In the genomic region with DNA sequence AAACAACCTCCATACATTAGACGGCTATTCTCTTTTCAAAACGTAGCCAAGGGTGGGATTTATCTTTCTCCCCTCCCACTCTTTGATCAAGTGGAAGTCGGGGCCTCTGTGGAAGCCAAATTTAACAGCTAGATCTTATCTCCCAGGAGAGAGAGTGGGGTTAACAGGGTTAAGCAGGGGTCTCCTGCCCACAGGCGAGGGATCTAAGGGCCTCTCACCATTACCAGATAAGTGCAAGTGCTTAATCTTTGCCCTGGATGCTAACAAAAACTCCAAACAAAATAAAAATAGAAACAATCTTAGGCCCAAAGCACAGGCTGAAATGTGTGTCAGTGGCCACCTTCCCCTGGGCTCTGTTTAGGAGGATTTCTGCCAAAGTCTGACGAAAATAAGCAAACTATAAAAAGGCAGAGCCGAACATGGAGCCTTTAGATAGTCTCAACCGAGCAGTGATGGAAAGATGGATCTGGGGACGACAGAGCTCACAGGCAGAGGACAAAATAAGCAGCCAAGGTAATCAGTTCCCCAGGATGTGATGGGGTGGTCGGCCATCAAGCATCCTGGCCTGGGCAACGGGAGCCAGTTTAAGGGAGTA, we compare ENCODE assay signal across 12 mouse cellular contexts.
DNase-seq lines count a peak whose midpoint lies in the region; ATAC-seq lines count a peak whose summit lies in the region.
"Had no signal": no experiment of that assay in that cellular context is flagged by ENCODE, and none has a peak within 500 bp of the region (broad histone marks: within the 10 kb centered on the region; RNA-seq: fewer than 3 reads in every experiment).

No protein-coding gene starts in this region.

- no peaks in the 10 kb centered on the region for H3K36me3 ChIP-seq in hindbrain, embryonic 10.5 days
- no peaks in the 10 kb centered on the region for H3K36me3 ChIP-seq in hindbrain, embryonic 11.5 days (ENCODE audit: control insufficient read depth, insufficient read depth, low read length)
- no peaks in the 10 kb centered on the region for H3K36me3 ChIP-seq in lung, embryonic 16.5 days (ENCODE audit: control insufficient read depth, insufficient read depth, low read length)
- no peaks in the 10 kb centered on the region for H3K36me3 ChIP-seq in heart, embryonic 11.5 days (ENCODE audit: control insufficient read depth, insufficient read depth, low read length)
- H3K36me3 ChIP-seq in stomach, embryonic 15.5 days = no peaks in the 10 kb centered on the region

- no peak overlapping the region for H3K4me2 ChIP-seq in hindbrain, embryonic 11.5 days (replicated peaks; ENCODE audit: low read depth, low read length)
- H3K4me2 ChIP-seq in lung, embryonic 16.5 days (ENCODE audit: low read depth, low read length) = no peak overlapping the region
- H3K4me2 ChIP-seq in heart, embryonic 11.5 days = peak overlapping the region; percentile 50
- H3K4me2 ChIP-seq in stomach, embryonic 15.5 days = no peak overlapping the region

- H3K9me3 ChIP-seq in hindbrain, embryonic 10.5 days = no peaks in the 10 kb centered on the region
- no peaks in the 10 kb centered on the region for H3K9me3 ChIP-seq in hindbrain, embryonic 11.5 days (ENCODE audit: control insufficient read depth, low read length)
- H3K9me3 ChIP-seq in lung, embryonic 16.5 days (ENCODE audit: control insufficient read depth, low read length) = no peaks in the 10 kb centered on the region
- H3K9me3 ChIP-seq in heart, embryonic 11.5 days (replicated peaks; ENCODE audit: control insufficient read depth, low read length) = no peaks in the 10 kb centered on the region
- H3K9me3 ChIP-seq in stomach, embryonic 15.5 days = no peaks in the 10 kb centered on the region

- H3K4me3 ChIP-seq in hindbrain, embryonic 10.5 days = no peak overlapping the region
- no peak overlapping the region for H3K4me3 ChIP-seq in hindbrain, embryonic 11.5 days (ENCODE audit: low read depth, low read length)
- no peak overlapping the region for H3K4me3 ChIP-seq in lung, embryonic 16.5 days (ENCODE audit: low read length)
- no peak overlapping the region for H3K4me3 ChIP-seq in heart, embryonic 11.5 days (ENCODE audit: low read depth, low read length)
- H3K4me3 ChIP-seq in stomach, embryonic 15.5 days (replicated peaks) = no peak overlapping the region

- no peak for DNase-seq in hindbrain, embryonic 10.5 days (ENCODE audit: low spot score)
- DNase-seq in hindbrain, embryonic 11.5 days (ENCODE audit: low spot score) = no peak
- no peak for DNase-seq in lung, postnatal 36 days
- no peak for DNase-seq in urinary bladder, postnatal 36 days (ENCODE audit: low spot score in 2 of 2)
- no peak for DNase-seq in gastrocnemius, adult 8-10 months (ENCODE audit: low spot score in 2 of 2)
- DNase-seq: adrenal gland, adult 8-10 months; left cerebral cortex, postnatal 4 days had no signal

- peaks cover 22% of the 10 kb centered on the region for H3K4me1 ChIP-seq in hindbrain, embryonic 10.5 days (replicated peaks)
- H3K4me1 ChIP-seq in hindbrain, embryonic 11.5 days (replicated peaks; ENCODE audit: control insufficient read depth, insufficient read depth, low read length) = no peaks in the 10 kb centered on the region
- peaks cover 43% of the 10 kb centered on the region for H3K4me1 ChIP-seq in lung, embryonic 16.5 days (replicated peaks; ENCODE audit: control insufficient read depth, insufficient read depth, low read length)
- peaks cover 50% of the 10 kb centered on the region for H3K4me1 ChIP-seq in heart, embryonic 11.5 days (ENCODE audit: control insufficient read depth, insufficient read depth, low read length)
- H3K4me1 ChIP-seq in stomach, embryonic 15.5 days = peaks cover 49% of the 10 kb centered on the region

- H3K9ac ChIP-seq in hindbrain, embryonic 11.5 days (ENCODE audit: low read depth, low read length) = no peak overlapping the region
- H3K9ac ChIP-seq in lung, embryonic 16.5 days (ENCODE audit: low read length) = no peak overlapping the region
- H3K9ac ChIP-seq in heart, embryonic 11.5 days (ENCODE audit: low read depth, low read length) = no peak overlapping the region; the same call in 1 of the 2 replicates
- H3K9ac ChIP-seq in stomach, embryonic 15.5 days = no peak overlapping the region

- 0 out of 2 replicates have a peak overlapping the region, but pooled peaks have one; percentile 0 for H3K27ac ChIP-seq in hindbrain, embryonic 10.5 days
- H3K27ac ChIP-seq in hindbrain, embryonic 11.5 days (ENCODE audit: low read depth, low read length) = no peak overlapping the region
- H3K27ac ChIP-seq in lung, embryonic 16.5 days (ENCODE audit: low read length) = peak overlapping the region; percentile 50
- peak overlapping the region; percentile 52 for H3K27ac ChIP-seq in heart, embryonic 11.5 days (ENCODE audit: low read depth, low read length)
- peak overlapping the region; percentile 55 for H3K27ac ChIP-seq in stomach, embryonic 15.5 days

- 57% methylated on average over 10 of the region's 10 CpGs for WGBS in hindbrain, embryonic 10.5 days
- WGBS in hindbrain, embryonic 11.5 days = 62% methylated on average over 10 of the region's 10 CpGs
- WGBS in lung, embryonic 16.5 days = 19% methylated on average over 10 of the region's 10 CpGs
- WGBS in heart, embryonic 11.5 days (ENCODE audit: insufficient replicate concordance) = 9% methylated on average over 10 of the region's 10 CpGs
- WGBS in stomach, embryonic 15.5 days = 22% methylated on average over 10 of the region's 10 CpGs

- H3K27me3 ChIP-seq in hindbrain, embryonic 10.5 days (ENCODE audit: insufficient read depth, poor library complexity, severe bottlenecking) = no peaks in the 10 kb centered on the region
- H3K27me3 ChIP-seq in hindbrain, embryonic 11.5 days (ENCODE audit: control insufficient read depth, insufficient read depth, low read length) = no peaks in the 10 kb centered on the region
- H3K27me3 ChIP-seq in lung, embryonic 16.5 days (ENCODE audit: control insufficient read depth, insufficient read depth, low read depth, low read length) = no peaks in the 10 kb centered on the region
- H3K27me3 ChIP-seq in heart, embryonic 11.5 days (ENCODE audit: control insufficient read depth, insufficient read depth, low read length) = no peaks in the 10 kb centered on the region
- H3K27me3 ChIP-seq in stomach, embryonic 15.5 days (replicated peaks) = no peaks in the 10 kb centered on the region
- H3K27me3 ChIP-seq: Patski had no signal

- ATAC-seq in hindbrain, embryonic 11.5 days (ENCODE audit: low FRiP score) = no peak
- ATAC-seq in lung, embryonic 16.5 days (ENCODE audit: low read depth) = no peak
- ATAC-seq in heart, embryonic 11.5 days (replicated peaks; ENCODE audit: insufficient number of reproducible peaks, low FRiP score, low TSS enrichment) = 0 out of 2 replicates have a peak, but pooled peaks have one; percentile 47
- ATAC-seq in stomach, embryonic 15.5 days (ENCODE audit: insufficient read depth, low FRiP score, low read depth) = no peak
- ATAC-seq: hindbrain, embryonic 16.5 days; Patski had no signal
